Mouse (Mus musculus) liver, embryonic 16.5 days (tissue): Measurements from ENCODE around the gene 1700067K01Rik. TPM values are rescaled to one million over a fixed set of nuclear protein-coding genes. Genes with fewer than 3 reads are reported as not detected.

Source experiments
- ATAC-seq: fragments of 200-750 bp; cut with Nextera tagmentation; 2 replicates; pipeline ENCODE4 v1.8.0; 2017; ENCODE audit warnings: low read depth, mild to moderate bottlenecking, moderate number of reproducible peaks, moderate library complexity
- H3K27ac ChIP-seq: fragments of 300-500 bp; sonication (generic); 2 replicates; pipeline ENCODE4 v1.5.1; 2014; ENCODE audit warnings: mild to moderate bottlenecking, low read length
- H3K27me3 ChIP-seq: fragments of 300-500 bp; sonication (generic); 2 replicates; pipeline ENCODE4 v1.6.1; 2014; ENCODE audit warnings: low read depth, low read length, mixed read lengths; ENCODE audit not compliant: control insufficient read depth, insufficient read depth
- H3K36me3 ChIP-seq: fragments of 300-500 bp; sonication (generic); 2 replicates; pipeline ENCODE4 v1.6.1; 2014; ENCODE audit warnings: mild to moderate bottlenecking; ENCODE audit not compliant: control insufficient read depth, insufficient read depth
- H3K4me1 ChIP-seq: fragments of 300-500 bp; sonication (generic); 2 replicates; pipeline ENCODE4 v1.6.1; 2014; ENCODE audit warnings: low read depth, low read length, mixed read lengths; ENCODE audit not compliant: control insufficient read depth
- H3K4me2 ChIP-seq: fragments of 300-500 bp; sonication (generic); 2 replicates; pipeline ENCODE4 v1.6.1; 2014; ENCODE audit warnings: low read depth, low read length, mixed read lengths
- H3K4me3 ChIP-seq: fragments of 300-500 bp; sonication (generic); 2 replicates; pipeline ENCODE4 v1.5.1; 2014; ENCODE audit warnings: low read depth, mild to moderate bottlenecking, low read length
- H3K9ac ChIP-seq: fragments of 300-500 bp; sonication (generic); 2 replicates; pipeline ENCODE4 v1.6.1; 2014; ENCODE audit warnings: low read depth, low read length
- H3K9me3 ChIP-seq: fragments of 300-500 bp; sonication (generic); replicated peaks from 2 replicates; pipeline ENCODE4 v1.6.1; 2016; ENCODE audit warnings: low read length; ENCODE audit not compliant: control insufficient read depth
- WGBS: fragments of 180-500 bp; shearing (Covaris S2); extraction: QIAGEN DNeasy Blood & Tissue Kit; methylation state at CpG from one replicate; pipeline ENCODE4 v1.1.7; 2014; ENCODE audit not compliant: insufficient replicate concordance; 5-methylcytosine and 5-hydroxymethylcytosine counted together
- polyA plus RNA-seq: library from polyadenylated mRNA; unstranded; fragments of >200 nt; fragmentation: Nextera tagmentation; extraction: Ambion mirVana; gene quantifications from 2 replicates; pipeline ENCODE4 v1.2.1, GENCODE M21; 2015

The 1700067K01Rik gene
- polyA plus RNA-seq, 1 experiment from 2014 or later = 0.58 TPM

- peaks cover 42% of the 10 kb centered on the region for H3K27me3 ChIP-seq
- no peak overlapping the region for H3K9ac ChIP-seq
- no peaks in the 10 kb centered on the region for H3K36me3 ChIP-seq
- peaks cover 6% of the 10 kb centered on the region for H3K4me1 ChIP-seq
- H3K4me2 ChIP-seq = no peak overlapping the region
- ATAC-seq = no peak
- no peak overlapping the region for H3K4me3 ChIP-seq
- H3K9me3 ChIP-seq = no peaks in the 10 kb centered on the region
- H3K27ac ChIP-seq = no peak overlapping the region
- 10% methylated on average over 10 of the region's 10 CpGs for WGBS
These were observed 26.1 kb downstream of the 1700067K01Rik start for GRCm38 (mm10) chr8:84027449-84027848.

GRCm38 (mm10) chr8:84029272-84029671 lies 28.0 kb downstream of the 1700067K01Rik start:
- H3K27me3 ChIP-seq = peaks cover 28% of the 10 kb centered on the region
- no peak for ATAC-seq
- no peak overlapping the region for H3K4me2 ChIP-seq
- H3K9me3 ChIP-seq = no peaks in the 10 kb centered on the region
- H3K27ac ChIP-seq = no peak overlapping the region
- 65% methylated on average over 5 of the region's 5 CpGs for WGBS
- peaks cover 6% of the 10 kb centered on the region for H3K4me1 ChIP-seq
- H3K4me3 ChIP-seq = no peak overlapping the region
- no peak overlapping the region for H3K9ac ChIP-seq
- no peaks in the 10 kb centered on the region for H3K36me3 ChIP-seq

GRCm38 (mm10) chr8:84032777-84033176 lies 31.5 kb downstream of the 1700067K01Rik start:
- H3K36me3 ChIP-seq = no peaks in the 10 kb centered on the region
- H3K4me3 ChIP-seq = no peak overlapping the region
- no peak overlapping the region for H3K4me2 ChIP-seq
- no peaks in the 10 kb centered on the region for H3K27me3 ChIP-seq
- H3K4me1 ChIP-seq = no peaks in the 10 kb centered on the region
- ATAC-seq = no peak
- H3K9me3 ChIP-seq = no peaks in the 10 kb centered on the region
- no peak overlapping the region for H3K27ac ChIP-seq
- WGBS = 53% methylated on average over 4 of the region's 4 CpGs
- H3K9ac ChIP-seq = no peak overlapping the region

GRCm38 (mm10) chr8:84038015-84038414 lies 36.7 kb downstream of the 1700067K01Rik start:
- Histone ChIP-seq H3K27ac (no peak overlapping the region), H3K36me3 (no peaks in the 10 kb centered on the region), H3K27me3 (peaks cover 24% of the 10 kb centered on the region), H3K4me2 (no peak overlapping the region), H3K9me3 (no peaks in the 10 kb centered on the region), H3K4me1 (no peaks in the 10 kb centered on the region), H3K9ac (no peak overlapping the region), H3K4me3 (no peak overlapping the region)
- 67% methylated on average over 5 of the region's 5 CpGs for WGBS
- ATAC-seq = no peak

- Histone ChIP-seq H3K4me3 (no peak overlapping the region), H3K4me1 (no peaks in the 10 kb centered on the region), H3K36me3 (no peaks in the 10 kb centered on the region), H3K9ac (no peak overlapping the region), H3K4me2 (no peak overlapping the region), H3K27me3 (peaks cover 34% of the 10 kb centered on the region), H3K9me3 (no peaks in the 10 kb centered on the region), H3K27ac (no peak overlapping the region)
- ATAC-seq = no peak
- 1% methylated on average over 5 of the region's 5 CpGs for WGBS
These were observed 37.7 kb downstream of the 1700067K01Rik start for GRCm38 (mm10) chr8:84039050-84039449.

- H3K27me3 ChIP-seq = peaks cover 49% of the 10 kb centered on the region
- H3K9me3 ChIP-seq = no peaks in the 10 kb centered on the region
- H3K9ac ChIP-seq = no peak within 1 kb of the TSS
- H3K4me3 ChIP-seq = peak within 1 kb of the TSS; percentile 33
- 1% methylated on average over 40 of the region's 40 CpGs for WGBS
- H3K4me1 ChIP-seq = no peaks in the 10 kb centered on the region
- H3K4me2 ChIP-seq = peak within 1 kb of the TSS; percentile 47
- peak; percentile 61 for ATAC-seq
- no peaks in the 10 kb centered on the region for H3K36me3 ChIP-seq
- H3K27ac ChIP-seq = no peak within 1 kb of the TSS
These were observed 41.0 kb downstream of the 1700067K01Rik start, which contains the start of gene Il27ra for GRCm38 (mm10) chr8:84042066-84042947. Il27ra (minus strand) TSS chr8:84042589.

GRCm38 (mm10) chr8:84042948-84043342 lies 41.6 kb downstream of the 1700067K01Rik start:
- H3K4me3 ChIP-seq = peak overlapping the region; percentile 33; the same call in 1 of the 2 replicates
- H3K9me3 ChIP-seq = no peaks in the 10 kb centered on the region
- H3K9ac ChIP-seq = no peak overlapping the region
- H3K27me3 ChIP-seq = peaks cover 47% of the 10 kb centered on the region
- no peak overlapping the region for H3K27ac ChIP-seq
- no peaks in the 10 kb centered on the region for H3K36me3 ChIP-seq
- no peaks in the 10 kb centered on the region for H3K4me1 ChIP-seq
- WGBS = 25% methylated on average over 12 of the region's 12 CpGs
- no peak for ATAC-seq
- H3K4me2 ChIP-seq = peak overlapping the region; percentile 47; the same call in 1 of the 2 replicates

- no peak overlapping the region for H3K4me3 ChIP-seq
- H3K9ac ChIP-seq = no peak overlapping the region
- no peak overlapping the region for H3K4me2 ChIP-seq
- ATAC-seq = no peak
- no peak overlapping the region for H3K27ac ChIP-seq
- H3K36me3 ChIP-seq = no peaks in the 10 kb centered on the region
- H3K4me1 ChIP-seq = no peaks in the 10 kb centered on the region
- H3K9me3 ChIP-seq = no peaks in the 10 kb centered on the region
- 16% methylated on average over 7 of the region's 7 CpGs for WGBS
- H3K27me3 ChIP-seq = peaks cover 47% of the 10 kb centered on the region
These were observed 42.8 kb downstream of the 1700067K01Rik start for GRCm38 (mm10) chr8:84044103-84044502.

GRCm38 (mm10) chr8:84044900-84045299 lies 43.6 kb downstream of the 1700067K01Rik start, which contains the start of gene Rln3:
Rln3 (minus strand) TSS chr8:84045000.
- Histone ChIP-seq H3K9me3 (no peaks in the 10 kb centered on the region), H3K27me3 (peaks cover 47% of the 10 kb centered on the region), H3K36me3 (no peaks in the 10 kb centered on the region), H3K4me2 (no peak within 1 kb of the TSS), H3K4me1 (no peaks in the 10 kb centered on the region), H3K9ac (no peak within 1 kb of the TSS), H3K4me3 (no peak within 1 kb of the TSS), H3K27ac (no peak within 1 kb of the TSS)
- WGBS = 12% methylated on average over 9 of the region's 9 CpGs
- no peak for ATAC-seq
